ENCODE assay signal across 9 mouse cellular contexts in genomic region chr10:90966821-90967220, GRCm38 (mm10).
DNase-seq lines count a peak whose midpoint lies in the region; ATAC-seq lines count a peak whose summit lies in the region.
"Had no signal": no experiment of that assay in that cellular context is flagged by ENCODE, and none has a peak within 500 bp of the region (broad histone marks: within the 10 kb centered on the region; RNA-seq: fewer than 3 reads in every experiment).

No protein-coding gene starts in this region.

- H3K4me1 ChIP-seq in hindbrain, embryonic 16.5 days (ENCODE audit: control insufficient read depth, insufficient read depth, low read depth, low read length), result peaks cover 12% of the 10 kb centered on the region
- H3K4me1 ChIP-seq in limb, embryonic 12.5 days (replicated peaks), result peaks cover 20% of the 10 kb centered on the region

- peak; percentile 84 for DNase-seq in cerebellum, adult 11-12 months
- DNase-seq in cerebellum, postnatal 36 days, result peak; percentile 62 to 68
- no peak for DNase-seq in spleen, postnatal 4 days (ENCODE audit: low spot score in 2 of 2)
- DNase-seq in adrenal gland, postnatal 4 days (ENCODE audit: low spot score in 2 of 2), result no peak
- no peak for DNase-seq in ovary, postnatal 10 days (ENCODE audit: low spot score)
- no peak for DNase-seq in natural killer cell, adult 2 months (ENCODE audit: low spot score in 2 of 2)
- DNase-seq: liver, embryonic 13.5 days had no signal

- no peak overlapping the region for H3K4me3 ChIP-seq in hindbrain, embryonic 16.5 days (ENCODE audit: low read length)
- H3K4me3 ChIP-seq in limb, embryonic 12.5 days (replicated peaks), result no peak overlapping the region
- H3K4me3 ChIP-seq: liver, embryonic 13.5 days had no signal

- peak; percentile 38 for ATAC-seq in hindbrain, embryonic 16.5 days
- 0 out of 2 replicates have a peak, but pooled peaks have one; percentile 18 for ATAC-seq in limb, embryonic 12.5 days (ENCODE audit: insufficient number of reproducible peaks, insufficient read depth, low FRiP score, low TSS enrichment, low read depth)

- H3K9me3 ChIP-seq in hindbrain, embryonic 16.5 days (ENCODE audit: control insufficient read depth, low read length), result no peaks in the 10 kb centered on the region
- no peaks in the 10 kb centered on the region for H3K9me3 ChIP-seq in limb, embryonic 12.5 days
- H3K9me3 ChIP-seq: liver, embryonic 13.5 days had no signal

- H3K27ac ChIP-seq in hindbrain, embryonic 16.5 days (ENCODE audit: low read depth, low read length), result no peak overlapping the region
- no peak overlapping the region for H3K27ac ChIP-seq in limb, embryonic 12.5 days
- H3K27ac ChIP-seq: liver, embryonic 13.5 days had no signal

- peaks cover 4% of the 10 kb centered on the region; the same call in 1 of the 2 replicates for H3K27me3 ChIP-seq in hindbrain, embryonic 16.5 days (replicated peaks; ENCODE audit: control insufficient read depth, insufficient read depth, low read length)
- peaks cover 48% of the 10 kb centered on the region for H3K27me3 ChIP-seq in limb, embryonic 12.5 days

- WGBS in hindbrain, embryonic 16.5 days, result 26% methylated on average over 9 of the region's 9 CpGs
- 5% methylated on average over 9 of the region's 9 CpGs for WGBS in limb, embryonic 12.5 days

- H3K9ac ChIP-seq in hindbrain, embryonic 16.5 days (ENCODE audit: low read depth, low read length), result no peak overlapping the region
- no peak overlapping the region for H3K9ac ChIP-seq in limb, embryonic 12.5 days (replicated peaks)
- H3K9ac ChIP-seq: liver, embryonic 13.5 days had no signal

- H3K36me3 ChIP-seq in hindbrain, embryonic 16.5 days (ENCODE audit: control insufficient read depth, insufficient read depth, low read length), result no peaks in the 10 kb centered on the region
- H3K36me3 ChIP-seq in limb, embryonic 12.5 days, result no peaks in the 10 kb centered on the region
- H3K36me3 ChIP-seq: liver, embryonic 13.5 days had no signal

- no peak overlapping the region for H3K4me2 ChIP-seq in hindbrain, embryonic 16.5 days (ENCODE audit: low read length)
- H3K4me2 ChIP-seq in limb, embryonic 12.5 days, result peak overlapping the region; percentile 26; the same call in 1 of the 2 replicates
- H3K4me2 ChIP-seq: liver, embryonic 13.5 days had no signal

Comparison
In these comparisons a context has a peak if more than half of its experiments do, and no peak if none do; other contexts are left out.
1. DNase-seq: peak in cerebellum, adult 11-12 months (single experiment) and cerebellum, postnatal 36 days (2 of 2); none in spleen, postnatal 4 days (0 of 2), adrenal gland, postnatal 4 days (0 of 2), ovary, postnatal 10 days (single experiment) and natural killer cell, adult 2 months (0 of 2).